In genomic region chr15:13181014-13181413, GRCm38 (mm10) we compare ENCODE assay signal across 9 mouse cellular contexts. TPM values are rescaled to one million over a fixed set of nuclear protein-coding genes. Genes with fewer than 3 reads are reported as not detected.
DNase-seq lines count a peak whose midpoint lies in the region; ATAC-seq and TF ChIP-seq lines count a peak whose summit lies in the region.
"Had no signal": no experiment of that assay in that cellular context is flagged by ENCODE, and none has a peak within 500 bp of the region (broad histone marks: within the 10 kb centered on the region; RNA-seq: fewer than 3 reads in every experiment).

No protein-coding gene starts in this region.

- no peak for TF ChIP-seq POLR2A in MEL (IDR thresholded peaks at IDR 0.05; ENCODE audit: control insufficient read depth in 1 of 2, insufficient read depth in 1 of 2, low read depth in 1 of 2, low read length in 2 of 2, poor library complexity in 1 of 2)

- H3K9ac ChIP-seq in forebrain, embryonic 13.5 days = no peak overlapping the region
- no peak overlapping the region for H3K9ac ChIP-seq in forebrain, embryonic 11.5 days (ENCODE audit: low read length)
- no peak overlapping the region for H3K9ac ChIP-seq in MEL (ENCODE audit: control insufficient read depth, low read depth, low read length, poor library complexity, severe bottlenecking)

- H3K4me2 ChIP-seq in forebrain, embryonic 13.5 days = no peak overlapping the region
- no peak overlapping the region for H3K4me2 ChIP-seq in forebrain, embryonic 11.5 days (ENCODE audit: low read depth, low read length, severe bottlenecking)

- H3K27me3 ChIP-seq in forebrain, embryonic 13.5 days = peaks cover 2% of the 10 kb centered on the region
- H3K27me3 ChIP-seq in forebrain, embryonic 11.5 days (ENCODE audit: control insufficient read depth, insufficient read depth, low read length) = no peaks in the 10 kb centered on the region
- no peaks in the 10 kb centered on the region for H3K27me3 ChIP-seq in MEL (ENCODE audit: control insufficient read depth in 1 of 2, insufficient read depth in 2 of 2, low read length in 2 of 2)

- peak; percentile 95 for TF ChIP-seq CTCF in left cerebral cortex, adult 2 months (IDR thresholded peaks at IDR 0.05)
- TF ChIP-seq CTCF in MEL (IDR thresholded peaks at IDR 0.05 in 2 of 3, conservative IDR thresholded peaks at IDR 0.05 in 1 of 3; ENCODE audit: control insufficient read depth in 1 of 3, insufficient read depth in 1 of 3, low read depth in 2 of 3, low read length in 3 of 3, poor library complexity in 1 of 3, severe bottlenecking in 1 of 3) = peak in 2 of 3 experiments; percentile 70 to 74; a peak in 4 of 6 replicates

- WGBS in forebrain, embryonic 13.5 days = 37% methylated on average over 4 of the region's 4 CpGs
- WGBS in forebrain, embryonic 11.5 days = 51% methylated on average over 4 of the region's 4 CpGs

- DNase-seq in forebrain, embryonic 11.5 days (ENCODE audit: low spot score) = no peak
- no peak for DNase-seq in left cerebral cortex, adult 2 months (ENCODE audit: extremely low spot score in 1 of 2, low spot score in 2 of 2)
- no peak for DNase-seq in left cerebral cortex, postnatal 10 days (ENCODE audit: extremely low spot score in 1 of 2, low spot score in 2 of 2)
- peak; percentile 43 for DNase-seq in MEL (ENCODE audit: low read depth, low spot score)
- peak; percentile 21 for DNase-seq in lung, postnatal 14 days
- no peak for DNase-seq in urinary bladder, postnatal 36 days (ENCODE audit: low spot score in 2 of 2)
- no peak for DNase-seq in ovary, adult 18-20 months (ENCODE audit: low spot score)
- DNase-seq: kidney, adult 11 months had no signal

- TF ChIP-seq EP300 in MEL (IDR thresholded peaks at IDR 0.05; ENCODE audit: low read depth in 1 of 2, low read length in 2 of 2) = no peak

- H3K4me1 ChIP-seq in forebrain, embryonic 13.5 days = no peaks in the 10 kb centered on the region
- peaks cover 2% of the 10 kb centered on the region; the same call in 1 of the 2 replicates for H3K4me1 ChIP-seq in forebrain, embryonic 11.5 days (replicated peaks; ENCODE audit: control insufficient read depth, insufficient read depth, low read length)
- H3K4me1 ChIP-seq in MEL (ENCODE audit: control insufficient read depth in 1 of 2, insufficient read depth in 2 of 2, low read length in 2 of 2) = no peaks in the 10 kb centered on the region

- peak; percentile 55 for TF ChIP-seq RAD21 in MEL (IDR thresholded peaks at IDR 0.05; ENCODE audit: low read depth, low read length)

- no peaks in the 10 kb centered on the region for H3K9me3 ChIP-seq in forebrain, embryonic 13.5 days (replicated peaks)
- no peaks in the 10 kb centered on the region for H3K9me3 ChIP-seq in forebrain, embryonic 11.5 days (ENCODE audit: control insufficient read depth, low read length)
- H3K9me3 ChIP-seq in MEL (replicated peaks; ENCODE audit: insufficient read depth, low read length) = no peaks in the 10 kb centered on the region

- no peaks in the 10 kb centered on the region for H3K36me3 ChIP-seq in forebrain, embryonic 13.5 days (ENCODE audit: poor library complexity, severe bottlenecking)
- H3K36me3 ChIP-seq in forebrain, embryonic 11.5 days (ENCODE audit: control insufficient read depth, insufficient read depth, low read length) = no peaks in the 10 kb centered on the region
- H3K36me3 ChIP-seq in MEL (ENCODE audit: control insufficient read depth in 1 of 2, insufficient read depth in 2 of 2, low read length in 2 of 2) = no peaks in the 10 kb centered on the region

- H3K27ac ChIP-seq in forebrain, embryonic 13.5 days = no peak overlapping the region
- no peak overlapping the region for H3K27ac ChIP-seq in forebrain, embryonic 11.5 days (ENCODE audit: low read depth, low read length)
- H3K27ac ChIP-seq in left cerebral cortex, adult 2 months = no peak overlapping the region
- no peak overlapping the region for H3K27ac ChIP-seq in MEL (ENCODE audit: control insufficient read depth, low read depth, low read length)

- intact Hi-C loops in left cerebral cortex, adult 2 months (cut with DNase I) = loop anchor here (5.0 kb wide), 2 partner anchors 676 to 1236 kb away; no protein-coding TSS in a partner anchor
- intact Hi-C loops in left cerebral cortex, postnatal 10 days (cut with DNase I) = no loop called here

- H3K79me2 ChIP-seq in MEL (ENCODE audit: control insufficient read depth, insufficient read depth, low read length, poor library complexity) = no peaks in the 10 kb centered on the region

- peak; percentile 52 for ATAC-seq in forebrain, embryonic 13.5 days
- ATAC-seq in forebrain, embryonic 11.5 days (replicated peaks; ENCODE audit: low FRiP score) = no peak; the same call in 1 of the 2 replicates

- no peak overlapping the region for H3K4me3 ChIP-seq in forebrain, embryonic 13.5 days
- no peak overlapping the region for H3K4me3 ChIP-seq in forebrain, embryonic 11.5 days (ENCODE audit: low read depth, low read length)
- no peak overlapping the region for H3K4me3 ChIP-seq in left cerebral cortex, adult 2 months
- no peak overlapping the region for H3K4me3 ChIP-seq in MEL (ENCODE audit: control insufficient read depth in 1 of 2, insufficient read depth in 1 of 2, low read depth in 2 of 2, low read length in 2 of 2)

TF ChIP-seq in MEL, 35 proteins besides CTCF, POLR2A, EP300 and RAD21:
- no peak for TF ChIP-seq TBP (IDR thresholded peaks at IDR 0.05; ENCODE audit: low read depth, low read length)
- TF ChIP-seq KAT2A (conservative IDR thresholded peaks at IDR 0.05; ENCODE audit: low read depth, low read length) = no peak
- no peak for TF ChIP-seq SIN3A (IDR thresholded peaks at IDR 0.05; ENCODE audit: low read length)
- TF ChIP-seq ZKSCAN1 (IDR thresholded peaks at IDR 0.05; ENCODE audit: low read depth, low read length) = no peak
- peak; percentile 77 for TF ChIP-seq SMC3 (IDR thresholded peaks at IDR 0.05; ENCODE audit: low read depth, low read length)
- no peak for TF ChIP-seq UBTF (IDR thresholded peaks at IDR 0.05; ENCODE audit: borderline replicate concordance, insufficient read depth, low read depth, low read length)
- no peak for TF ChIP-seq MAZ (IDR thresholded peaks at IDR 0.05; ENCODE audit: low read depth, low read length)
- TF ChIP-seq ZC3H11A (IDR thresholded peaks at IDR 0.05; ENCODE audit: low read depth, low read length) = peak; percentile 52; the same call in 1 of the 2 replicates
- no peak for TF ChIP-seq POLR2AphosphoS2 (IDR thresholded peaks at IDR 0.05; ENCODE audit: low read length)

RNA-seq across cellular contexts. Expression of gene Cdh6, which starts 7.5 kb away (rescaled TPM):
- polyA plus RNA-seq in forebrain, embryonic 13.5 days (2015; fragmentation: Nextera tagmentation; extraction: Ambion mirVana) = 9.1 TPM in 2 replicates
- polyA plus RNA-seq in forebrain, embryonic 11.5 days (2014; fragmentation: Nextera tagmentation; extraction: Ambion mirVana) = 12.8 and 14.7 TPM in 2 replicates
- total RNA-seq in left cerebral cortex, adult 2 months (2021) = 10 to 100 TPM; 21.3 to 25.3 TPM
- 10 to 100 TPM; 39.7 to 44.8 TPM for total RNA-seq in left cerebral cortex, postnatal 10 days (2021)
- total RNA-seq in MEL (2012; rRNA removed) = not detected in 2 replicates
- not detected for polyA plus RNA-seq in MEL (2012; ENCODE audit: insufficient read depth in 1 of 2, insufficient read length in 2 of 2, low read depth in 1 of 2, low replicate concordance in 2 of 2, missing spikeins in 1 of 2)

Comparison
In these comparisons a context has a peak if more than half of its experiments do, and no peak if none do; other contexts are left out.
1. DNase-seq: peak in MEL (single experiment) and lung, postnatal 14 days (single experiment); none in forebrain, embryonic 11.5 days (single experiment), left cerebral cortex, adult 2 months (0 of 2), left cerebral cortex, postnatal 10 days (0 of 2), urinary bladder, postnatal 36 days (0 of 2) and ovary, adult 18-20 months (single experiment).
2. RNA of gene Cdh6, which starts 7.5 kb away (total RNA-seq): 39.7 to 44.8 TPM in left cerebral cortex, postnatal 10 days and 21.3 to 25.3 TPM in left cerebral cortex, adult 2 months; not detected in MEL; every median in the first group is over 10 times any median in the second.